Mouse (Mus musculus): ENCODE data around the gene Tmem222.

Gene Tmem222

GRCm38 (mm10) chr4:133282656-133283055 lies 5.1 kb upstream of the Tmem222 start:
- no peak for DNase-seq

- DNase-seq: no peak
These were observed 4.4 kb upstream of the Tmem222 start for GRCm38 (mm10) chr4:133281951-133282481.

DNA sequence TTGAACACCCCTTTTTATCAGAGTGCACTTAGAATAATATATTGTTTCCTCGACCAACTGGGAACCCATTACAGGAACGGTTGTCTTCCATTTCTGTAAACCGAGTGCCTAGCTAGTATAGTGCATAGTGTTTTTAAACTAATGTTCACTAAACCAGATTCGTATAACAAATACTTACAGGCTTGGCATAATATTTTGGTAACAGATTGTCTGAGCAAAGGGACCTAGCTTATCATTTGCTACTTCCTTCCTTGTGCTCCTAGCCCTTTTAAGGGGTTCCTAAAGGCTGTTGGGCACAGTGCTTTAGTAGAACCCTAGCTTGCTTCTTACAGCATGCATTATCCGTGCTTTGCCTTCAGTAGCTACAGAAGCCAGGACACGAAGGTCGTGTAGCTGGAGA lies 3.9 kb upstream of the Tmem222 start:
- DNase-seq: no peak

GRCm38 (mm10) chr4:133278482-133278881 lies 890 bp upstream of the Tmem222 start:
- DNase-seq: no peak

DNA sequence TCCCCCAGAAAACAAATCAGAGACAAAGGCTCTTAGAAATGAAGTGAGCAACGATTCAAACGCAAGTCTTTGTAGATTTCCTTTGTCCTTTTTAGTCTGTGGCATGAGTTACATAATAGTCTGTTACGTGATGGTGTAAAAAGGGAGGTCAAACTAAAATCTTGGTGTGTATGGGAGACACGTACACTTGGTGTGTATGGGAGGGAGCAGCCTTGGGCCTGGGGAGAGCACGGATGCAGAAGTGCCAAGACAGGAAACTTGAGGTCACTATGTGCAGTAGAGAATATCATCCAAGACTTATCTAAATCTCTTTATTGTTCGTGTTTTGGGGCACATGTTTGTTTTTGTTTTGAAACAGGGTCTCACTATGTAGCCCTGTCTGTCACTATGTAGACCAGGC lies 475 bp upstream of the Tmem222 start:
- DNase-seq: no peak

GRCm38 (mm10) chr4:133270929-133271328 lies 6.7 kb downstream of the Tmem222 start:
- no peak for DNase-seq

GRCm38 (mm10) chr4:133269596-133269995 lies 8.0 kb downstream of the Tmem222 start:
- no peak for DNase-seq

GRCm38 (mm10) chr4:133268931-133269330 lies 8.7 kb downstream of the Tmem222 start:
- no peak for DNase-seq

DNA sequence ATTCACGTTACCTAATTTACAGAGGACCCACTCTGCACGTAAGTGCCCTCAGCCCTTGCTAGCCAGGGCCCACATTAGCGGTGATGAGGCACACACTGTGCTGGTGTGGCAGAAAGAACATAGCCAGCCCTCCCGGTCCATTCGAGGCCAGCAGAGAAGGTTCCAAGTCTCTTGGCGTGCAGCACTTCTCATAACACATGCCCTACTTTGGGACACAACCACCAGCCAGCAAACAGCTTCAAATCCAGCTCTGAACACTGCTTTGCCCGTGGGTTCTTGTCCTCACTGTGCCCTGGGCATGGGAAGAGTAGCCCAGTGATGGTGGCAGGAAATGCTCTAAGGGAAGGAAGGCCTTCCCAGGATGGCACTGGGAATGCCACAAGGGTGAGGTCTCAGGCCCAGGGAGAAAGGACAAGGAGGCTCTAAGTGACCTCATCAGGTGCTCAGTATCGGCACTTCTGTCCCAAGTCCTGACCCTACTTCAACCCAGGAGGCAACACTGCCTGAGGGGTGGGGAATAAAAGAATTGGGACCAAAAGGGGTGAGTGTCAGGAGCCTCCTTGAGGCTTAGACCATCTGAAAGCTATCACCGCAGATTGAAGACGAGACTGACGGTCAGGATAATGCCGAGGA lies 11.2 kb downstream of the Tmem222 start:
- no peak for DNase-seq

- DNase-seq: no peak
These were observed 11.8 kb downstream of the Tmem222 start for GRCm38 (mm10) chr4:133265759-133266158.

DNA sequence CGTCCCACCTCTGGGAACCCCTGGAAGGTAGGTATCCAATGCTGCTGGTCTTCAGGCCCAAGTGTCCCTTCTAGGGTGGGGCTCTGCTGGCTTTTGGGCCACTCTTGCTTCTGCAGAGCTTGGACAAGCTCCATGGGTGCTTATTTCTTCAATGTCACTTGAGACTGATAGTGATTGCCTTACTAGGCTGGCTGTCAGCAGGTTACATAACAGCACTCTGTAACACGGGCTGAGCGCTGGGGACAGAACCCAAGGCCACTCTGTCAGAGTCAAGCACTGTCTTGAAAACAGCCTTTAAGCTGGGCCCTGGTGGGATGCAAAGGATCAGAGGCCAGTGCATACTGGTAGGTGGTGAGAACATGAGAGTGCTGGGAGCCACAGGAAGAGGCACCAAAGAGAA lies 12.3 kb downstream of the Tmem222 start:
- no peak for DNase-seq

GRCm38 (mm10) chr4:133264559-133264958 lies 13.0 kb downstream of the Tmem222 start:
- no peak for DNase-seq

GRCm38 (mm10) chr4:133263756-133264155 lies 13.8 kb downstream of the Tmem222 start:
- no peak for DNase-seq

DNA sequence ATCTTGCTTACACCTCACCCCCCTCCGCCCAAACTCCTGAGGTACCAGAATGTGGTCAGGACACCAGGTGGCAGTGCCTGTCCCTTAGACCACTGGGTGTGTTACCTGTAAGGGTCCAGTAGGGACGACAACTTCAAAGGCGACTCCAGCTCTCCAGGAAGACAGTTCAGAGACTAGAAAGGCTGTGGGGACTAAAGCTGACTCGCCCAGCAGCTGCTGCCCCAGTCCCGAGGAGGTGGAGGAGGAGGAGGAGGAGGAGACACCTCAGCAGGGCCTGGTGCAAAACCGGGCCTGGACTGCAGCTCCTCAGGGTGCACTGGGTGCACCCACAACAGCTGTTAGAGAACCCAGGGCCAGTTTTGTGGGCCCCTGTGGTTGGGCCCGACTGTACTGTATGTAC lies 14.7 kb downstream of the Tmem222 start, which contains the start of gene Sytl1:
Gene Sytl1, minus strand, starts transcription at position 232 of the 400 bp plus-strand sequence.
- no peak for DNase-seq

DNA sequence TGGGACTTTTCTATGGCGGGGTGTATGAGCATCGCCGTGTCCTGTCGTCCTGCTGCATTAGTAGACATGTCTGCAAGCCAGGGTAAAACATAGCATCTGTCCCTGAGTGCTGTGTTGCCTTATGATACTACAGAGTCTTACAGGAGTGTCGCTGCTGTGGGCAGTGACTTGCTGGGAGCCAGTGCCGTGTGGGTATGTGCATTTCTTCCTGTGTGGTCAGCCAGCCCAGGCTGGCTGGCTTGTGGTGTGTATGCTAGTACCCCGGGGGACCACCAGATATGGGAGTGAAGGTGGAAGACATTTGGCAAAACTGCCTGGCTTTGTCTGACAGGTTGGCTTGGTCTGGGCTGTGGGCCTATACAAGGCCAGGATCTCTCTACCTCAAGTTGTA lies 15.2 kb downstream of the Tmem222 start:
- DNase-seq: no peak

- no peak for DNase-seq
These were observed 15.8 kb downstream of the Tmem222 start for GRCm38 (mm10) chr4:133261641-133262374.

- no peak for DNase-seq
These were observed 19.7 kb downstream of the Tmem222 start for GRCm38 (mm10) chr4:133257798-133258408.

GRCm38 (mm10) chr4:133257230-133257629 lies 20.4 kb downstream of the Tmem222 start:
- DNase-seq: peak; percentile 36 to 53

- DNase-seq: no peak
These were observed 20.8 kb downstream of the Tmem222 start for GRCm38 (mm10) chr4:133256820-133257219.

DNA sequence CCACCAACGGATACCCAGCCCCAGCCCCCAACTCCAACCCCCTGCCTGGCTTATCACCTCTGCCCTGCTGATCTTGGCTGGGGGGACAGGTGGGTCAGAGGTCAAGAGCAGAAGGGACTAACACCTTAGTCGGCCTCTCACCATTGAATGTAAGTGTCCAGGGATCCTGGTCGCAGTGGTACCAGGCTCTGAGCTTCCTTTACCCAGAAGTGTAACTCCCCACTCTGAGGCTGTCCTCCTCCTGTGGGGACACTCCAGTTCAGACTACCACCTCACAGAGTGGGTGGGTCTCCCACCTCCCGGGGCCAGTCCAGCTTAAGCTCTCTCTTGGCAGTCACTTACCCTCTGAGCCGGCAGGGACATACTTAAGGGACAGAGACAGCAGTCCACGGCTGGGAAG lies 22.2 kb downstream of the Tmem222 start:
- DNase-seq: no peak

GRCm38 (mm10) chr4:133253412-133253811 lies 24.2 kb downstream of the Tmem222 start:
- DNase-seq: no peak

- no peak for DNase-seq
These were observed 25.5 kb downstream of the Tmem222 start for GRCm38 (mm10) chr4:133252089-133252488.

DNA sequence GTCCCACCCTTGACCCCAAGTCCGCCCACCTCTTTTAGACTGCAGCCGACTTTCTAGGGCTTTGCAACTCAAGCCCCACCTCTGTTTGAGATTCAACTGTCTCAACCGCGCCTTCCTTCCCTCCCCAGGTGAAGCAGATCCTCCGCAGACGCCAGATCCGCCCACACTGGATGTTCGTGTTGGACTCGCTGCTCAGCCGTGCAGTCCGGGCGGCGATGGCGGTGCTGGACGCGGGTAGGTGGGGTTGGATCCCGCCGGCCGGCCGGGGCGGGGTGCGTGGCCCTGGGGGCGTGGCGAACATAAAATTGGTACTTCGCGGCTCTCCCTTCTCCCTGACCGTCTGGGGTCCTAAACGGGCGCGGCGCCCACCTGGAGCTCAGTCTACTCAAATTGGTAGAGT lies 26.4 kb downstream of the Tmem222 start:
- no peak for DNase-seq

- DNase-seq: peak; percentile 53 to 83
These were observed 27.0 kb downstream of the Tmem222 start for GRCm38 (mm10) chr4:133250609-133251008.
